Mouse (Mus musculus): ENCODE data around the gene Snx3.

GRCm38 (mm10) chr10:42454690-42455089 is 47.1 kb upstream of the Snx3 start:
- peak; percentile 32; the same call in 1 of the 2 replicates for TF ChIP-seq CTCF (IDR thresholded peaks at IDR 0.05; ENCODE audit: borderline replicate concordance, extremely low read depth, insufficient read depth, insufficient read length)
- no peak for TF ChIP-seq POLR2A (IDR thresholded peaks at IDR 0.05; ENCODE audit: borderline replicate concordance, extremely low read depth, insufficient read depth, insufficient read length, poor library complexity, severe bottlenecking)
